Mouse (Mus musculus) inflammation-experienced regulatory T-cells, adult 6 months (primary cell): Measurements from ENCODE around the gene Mtfmt. TPM values are rescaled to one million over a fixed set of nuclear protein-coding genes. Genes with fewer than 3 reads are reported as not detected.

ENCODE experiments used
- ATAC-seq: one replicate; pipeline ENCODE4 v1.8.0; 2017
- polyA plus RNA-seq, 3 experiments: library from polyadenylated mRNA; unstranded; fragments of 100-300 nt; shearing (Covaris generic); gene quantifications; one replicate each; pipeline ENCODE4 v1.2.1; 2017

Gene Mtfmt
- polyA plus RNA-seq, 3 experiments from 2014 or later: 20.3 to 25.1 (median 21.8) TPM

- ATAC-seq: no peak
Observed at GRCm38 (mm10) chr9:65428003-65428402, 7.6 kb upstream of the Mtfmt start.

- ATAC-seq: no peak
Observed at GRCm38 (mm10) chr9:65430401-65430800, 5.2 kb upstream of the Mtfmt start.

- no peak for ATAC-seq
Observed at GRCm38 (mm10) chr9:65430921-65431320, 4.7 kb upstream of the Mtfmt start.

DNA sequence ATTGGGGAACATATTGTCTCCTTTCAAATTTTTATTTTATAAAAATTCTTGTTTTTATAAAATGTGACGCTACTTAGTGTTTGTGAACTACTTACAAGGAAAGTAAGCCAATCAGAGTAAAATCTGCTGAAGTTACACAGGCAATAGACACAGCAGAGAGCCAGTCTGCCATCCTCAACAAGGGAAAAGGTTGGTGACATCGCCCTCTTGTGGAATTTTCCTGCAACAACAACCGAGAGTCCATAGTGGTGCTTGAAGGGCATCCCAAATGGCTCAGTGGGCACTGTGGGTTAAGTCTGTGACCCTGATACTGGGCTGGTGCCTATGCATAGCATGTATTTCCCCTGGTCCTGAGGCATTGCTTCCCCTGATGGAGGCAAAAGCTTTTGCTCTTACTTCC, 3.3 kb upstream of the Mtfmt start:
- no peak for ATAC-seq

GRCm38 (mm10) chr9:65434140-65434539, 1.4 kb upstream of the Mtfmt start:
- no peak for ATAC-seq

- no peak for ATAC-seq
Observed at GRCm38 (mm10) chr9:65435211-65435610, 371 bp upstream of the Mtfmt start.

DNA sequence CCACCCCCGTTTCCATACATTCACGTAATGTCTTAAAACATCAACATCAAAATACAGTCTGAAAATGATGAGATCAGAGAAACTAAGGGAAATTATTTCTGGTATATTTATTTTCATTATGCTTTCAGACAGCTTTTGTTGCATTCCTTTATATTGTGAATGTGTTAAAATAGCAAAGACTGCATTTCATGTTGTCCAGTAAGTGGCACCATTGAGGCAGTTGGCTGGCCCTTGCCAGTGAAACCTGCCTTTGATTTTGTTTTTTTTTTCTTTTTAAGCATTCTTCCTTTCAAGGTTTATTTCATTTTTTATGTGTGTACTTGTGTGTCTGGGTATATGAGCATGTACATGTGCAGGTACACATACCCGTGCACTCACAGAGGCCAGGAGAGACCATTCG, 9.1 kb downstream of the Mtfmt start:
- ATAC-seq: no peak

DNA sequence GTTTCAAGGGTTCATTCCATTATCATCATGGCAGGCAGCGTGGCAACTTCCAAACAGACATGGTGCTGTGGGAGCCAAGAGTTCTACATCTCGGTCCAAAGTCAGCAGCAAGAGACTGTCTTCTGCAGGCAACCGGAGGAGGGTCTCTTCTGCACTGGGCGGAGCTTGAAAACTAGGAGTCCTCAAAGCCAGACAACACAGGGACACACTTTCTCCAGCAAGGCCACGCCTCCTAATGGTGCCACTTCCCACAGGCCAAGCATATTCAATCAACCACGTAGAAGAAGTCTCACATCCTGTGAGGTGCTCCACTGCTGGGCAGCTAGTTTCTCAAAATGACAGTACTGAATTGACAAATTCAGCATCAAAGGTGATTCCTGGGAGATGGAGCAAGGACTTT, 12.4 kb downstream of the Mtfmt start:
- ATAC-seq: no peak

- ATAC-seq: no peak
Observed at GRCm38 (mm10) chr9:65458975-65459374, 23.4 kb downstream of the Mtfmt start.

DNA sequence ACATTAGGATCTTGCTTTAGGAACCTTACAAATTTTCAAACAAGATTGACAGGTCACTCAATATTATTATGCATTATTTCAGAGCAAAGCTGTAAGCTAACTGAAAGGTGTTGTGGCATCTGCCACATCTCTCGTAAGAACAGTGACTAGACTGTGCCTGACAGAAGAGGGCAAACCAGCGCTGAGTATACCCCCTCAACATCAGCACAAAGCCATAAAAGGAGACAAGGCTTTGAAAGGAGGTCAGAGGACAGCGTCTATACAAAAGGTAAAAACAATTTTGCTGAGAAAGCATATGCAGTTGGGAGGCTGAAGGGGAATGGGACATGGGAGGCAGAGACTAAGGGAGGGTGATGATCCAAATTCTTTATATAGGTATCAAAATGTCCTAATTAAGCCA, 24.6 kb downstream of the Mtfmt start:
- no peak for ATAC-seq

DNA sequence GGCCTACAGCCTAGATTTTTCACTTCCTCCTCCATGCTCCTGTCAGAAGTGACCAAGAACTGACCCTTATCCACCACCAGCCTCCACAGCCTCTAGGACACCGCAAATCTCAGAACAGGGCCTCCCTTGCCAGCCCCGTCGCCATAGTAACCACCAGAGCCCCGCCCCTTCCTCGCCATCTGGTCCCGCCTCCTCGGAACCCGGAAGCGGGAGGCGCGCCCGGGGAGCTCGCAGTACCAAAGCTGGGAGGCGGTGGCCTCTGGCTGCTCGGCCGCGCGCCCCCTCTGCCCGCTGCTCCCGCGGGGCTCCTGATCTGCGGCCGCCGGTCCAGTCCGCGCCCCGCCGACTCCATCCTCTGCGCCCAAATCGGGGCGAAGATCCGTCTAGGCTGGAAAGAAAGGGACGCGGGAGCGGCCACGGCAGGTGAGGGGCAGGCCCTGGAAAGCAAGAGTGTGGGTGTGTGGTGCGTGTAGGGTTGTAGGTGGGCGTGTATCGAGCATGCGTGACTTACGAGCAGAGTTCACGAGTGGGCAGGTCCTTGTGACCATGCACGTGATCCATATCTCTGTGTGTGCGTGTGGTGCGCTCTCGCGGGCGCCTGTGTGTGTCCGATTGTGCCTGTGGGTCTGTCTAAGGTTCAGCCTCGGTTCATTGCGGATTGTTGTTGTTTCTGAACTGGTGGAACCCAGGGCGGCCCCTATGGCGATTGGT, 25.3 kb downstream of the Mtfmt start, which contains the start of gene Spg21:
Spg21 (plus strand) TSS at position 216 of the 711 bp plus-strand sequence.
- ATAC-seq: peak; percentile 95

GRCm38 (mm10) chr9:65462544-65462943, 27.0 kb downstream of the Mtfmt start:
- no peak for ATAC-seq

DNA sequence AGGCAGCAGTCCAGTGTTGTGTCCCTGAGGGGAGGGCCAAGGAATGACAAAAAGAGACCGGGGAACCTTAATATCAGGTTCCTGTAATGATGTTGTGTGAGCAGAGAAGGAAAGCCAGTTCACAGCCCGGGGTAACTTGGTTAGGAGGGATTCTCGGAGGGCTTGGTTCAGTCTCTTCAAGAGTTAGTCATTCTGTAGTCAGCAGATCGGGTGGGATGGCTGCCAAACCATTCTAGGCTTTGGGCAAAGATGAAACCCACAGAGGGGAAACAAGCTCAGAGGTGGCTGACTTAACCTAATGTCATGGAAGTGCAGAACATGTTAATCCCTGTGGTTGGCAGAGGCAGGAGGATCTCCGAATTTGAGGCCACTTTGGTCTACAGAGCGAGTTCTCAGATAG, 28.6 kb downstream of the Mtfmt start:
- ATAC-seq: no peak

DNA sequence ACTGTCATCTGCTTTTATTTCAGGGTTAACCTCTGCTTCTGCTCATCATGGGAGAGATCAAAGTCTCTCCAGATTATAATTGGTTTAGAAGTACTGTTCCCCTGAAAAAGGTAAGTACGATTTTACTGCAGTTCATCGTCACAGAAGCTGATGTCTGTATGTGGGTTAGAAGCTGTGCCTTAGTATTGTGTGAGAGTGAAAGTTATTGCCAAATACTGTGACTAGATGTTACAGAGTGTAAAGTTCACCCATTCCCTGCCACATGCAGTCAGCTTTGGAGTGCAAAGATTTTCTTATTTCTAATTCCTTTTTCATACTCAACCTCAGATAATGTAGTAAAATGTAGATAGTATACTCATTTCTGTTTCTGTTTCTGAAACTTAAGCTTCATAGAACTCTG, 29.7 kb downstream of the Mtfmt start:
- no peak for ATAC-seq

GRCm38 (mm10) chr9:65467686-65468085, 32.1 kb downstream of the Mtfmt start:
- ATAC-seq: no peak

- no peak for ATAC-seq
Observed at GRCm38 (mm10) chr9:65472769-65473168, 37.2 kb downstream of the Mtfmt start.

- ATAC-seq: no peak
Observed at GRCm38 (mm10) chr9:65479158-65479557, 43.6 kb downstream of the Mtfmt start.

GRCm38 (mm10) chr9:65480071-65480470, 44.5 kb downstream of the Mtfmt start:
- ATAC-seq: no peak

- no peak for ATAC-seq
Observed at GRCm38 (mm10) chr9:65491476-65491875, 55.9 kb downstream of the Mtfmt start.

DNA sequence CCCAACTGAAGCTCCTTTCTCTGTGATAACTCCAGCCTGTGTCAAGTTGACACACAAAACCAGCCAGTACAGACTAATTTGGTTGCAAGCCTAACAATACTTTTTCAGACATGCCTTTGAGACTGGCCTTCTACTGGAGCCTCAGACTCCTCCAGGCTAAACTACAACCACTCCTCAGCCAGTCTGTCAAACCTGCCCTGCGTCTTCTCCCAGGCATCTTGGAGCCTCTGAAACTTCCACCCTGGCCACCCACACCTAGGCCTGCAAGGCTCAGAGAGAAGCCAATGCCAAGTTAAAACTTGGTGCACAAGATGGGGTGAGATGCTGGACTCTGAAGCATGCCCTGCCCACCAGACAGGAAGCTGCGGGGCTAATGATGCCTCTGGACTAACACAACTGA, 56.8 kb downstream of the Mtfmt start:
- ATAC-seq: no peak

DNA sequence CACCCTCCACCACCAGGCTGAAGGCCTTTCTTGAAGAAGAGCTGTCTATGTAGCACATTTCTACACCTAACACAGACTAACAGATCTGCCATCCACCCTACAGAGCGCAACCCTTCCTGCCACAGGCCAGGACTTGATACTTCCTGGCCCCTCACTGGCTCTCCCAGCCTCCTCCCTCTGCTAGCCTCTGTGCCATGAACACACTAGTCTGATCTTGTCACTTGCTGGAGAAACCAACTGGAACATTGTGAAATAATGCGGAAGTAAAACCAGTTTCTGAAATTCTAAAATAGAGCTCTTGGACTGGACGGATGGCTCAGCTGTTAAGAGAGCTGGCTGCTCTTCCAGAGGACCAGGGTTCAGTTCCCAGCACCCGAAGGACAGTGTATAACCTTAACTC, 57.3 kb downstream of the Mtfmt start:
- no peak for ATAC-seq

DNA sequence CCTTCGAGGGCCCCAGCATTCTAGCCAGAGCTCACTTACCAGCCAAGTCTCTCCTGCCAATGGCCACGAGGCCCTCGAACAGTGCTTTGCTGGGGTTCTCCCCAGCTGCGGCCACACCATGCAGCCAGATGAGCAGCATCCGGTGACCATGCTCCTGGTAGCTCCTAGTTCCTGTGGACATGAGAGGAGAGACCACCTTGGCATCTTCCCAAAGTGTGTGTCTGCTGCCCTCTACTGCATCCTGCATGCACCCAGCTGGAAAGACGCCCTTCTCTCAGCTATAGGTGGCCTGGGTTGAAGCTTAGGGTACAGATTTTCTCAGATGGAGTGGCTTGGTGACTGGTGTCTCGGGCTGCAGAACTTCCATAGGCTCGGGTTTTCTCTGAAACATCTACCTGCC, 66.6 kb downstream of the Mtfmt start:
- no peak for ATAC-seq
